Mouse (Mus musculus): Measurements from ENCODE around the gene Tns4. TPM values are rescaled to one million over a fixed set of nuclear protein-coding genes. Genes with fewer than 3 reads are reported as not detected.

Gene Tns4
- polyA plus RNA-seq, 1 experiment from 2014 or later = 0.67 TPM

DNA sequence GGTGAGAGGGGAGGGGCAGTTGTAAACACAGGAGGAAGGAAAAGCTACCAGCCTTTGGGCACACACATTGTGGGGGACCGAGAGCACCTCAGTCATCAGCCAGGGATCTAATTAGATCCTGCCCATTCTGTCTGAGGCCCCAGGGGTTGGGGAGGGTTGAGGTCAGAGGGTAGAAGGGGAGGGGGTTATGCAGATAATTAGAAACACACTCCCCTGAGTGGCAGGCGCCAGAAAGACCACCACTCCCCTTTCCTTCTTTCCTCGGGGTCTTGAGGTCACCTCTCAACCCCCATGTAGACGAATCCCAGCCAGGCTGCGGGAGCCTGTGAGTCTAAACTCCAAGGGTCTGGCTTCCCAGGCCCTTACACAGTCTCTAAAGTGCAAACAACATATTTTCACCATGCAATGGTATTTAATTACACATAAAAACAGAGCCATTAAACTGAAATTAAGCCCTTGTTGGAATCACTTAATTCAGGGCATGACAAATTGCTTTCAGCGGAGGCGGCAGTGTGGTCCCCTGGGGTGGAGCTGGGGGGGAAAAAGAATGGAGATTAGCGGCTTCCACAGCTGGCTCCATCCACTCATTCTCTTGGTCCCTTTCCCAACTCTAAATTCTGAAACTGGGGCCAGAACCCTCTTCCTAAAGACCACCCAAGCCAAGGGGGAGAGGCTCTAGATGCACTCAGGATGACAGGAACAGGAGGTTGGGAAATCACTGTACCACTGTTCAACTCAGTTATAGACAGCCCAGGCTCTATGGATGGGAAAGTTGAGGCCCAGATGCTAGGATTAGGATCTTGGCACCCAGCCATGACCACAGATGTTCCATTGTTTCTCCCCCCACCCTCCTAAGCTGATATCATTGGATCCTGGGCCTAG, 33.3 kb downstream of the Tns4 start:
- Histone ChIP-seq H3K27me3 (ENCODE audit: insufficient read depth, poor library complexity, severe bottlenecking) (no peaks in the 10 kb centered on the region), H3K4me3 (no peak overlapping the region; the same call in 1 of the 2 replicates), H3K27ac (peak overlapping the region; percentile 69), H3K36me3 (peaks cover 28% of the 10 kb centered on the region), H3K4me1 (replicated peaks) (peaks cover 33% of the 10 kb centered on the region), H3K9me3 (peaks cover 4% of the 10 kb centered on the region; the same call in 1 of the 2 replicates)
- 3% methylated on average over 8 of the region's 8 CpGs for WGBS
- DNase-seq (ENCODE audit: low spot score) = peak; percentile 65

DNA sequence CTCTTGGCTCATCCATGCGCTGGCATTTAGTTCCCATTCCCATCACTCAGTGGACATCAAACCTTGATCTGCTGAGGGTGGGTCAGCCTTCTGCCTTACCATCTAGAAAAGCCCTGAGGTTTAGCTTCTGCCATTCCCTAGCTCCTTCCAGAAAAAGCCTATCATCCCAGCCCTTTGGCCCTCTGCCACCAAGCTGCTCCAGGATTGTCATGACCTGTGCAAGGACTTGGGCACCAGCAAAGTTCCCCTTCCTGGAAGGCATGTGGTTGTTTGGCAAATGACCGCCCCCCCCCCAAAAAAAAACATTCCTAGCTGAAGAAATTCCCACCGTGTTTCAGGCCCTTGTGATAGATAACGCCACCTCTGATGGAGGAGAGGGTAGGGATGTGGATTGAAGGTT, 34.0 kb downstream of the Tns4 start:
- H3K9me3 ChIP-seq = peaks cover 4% of the 10 kb centered on the region; the same call in 1 of the 2 replicates
- peaks cover 35% of the 10 kb centered on the region for H3K36me3 ChIP-seq
- DNase-seq (ENCODE audit: low spot score) = no peak
- no peak overlapping the region for H3K4me3 ChIP-seq
- 40% methylated on average over 4 of the region's 4 CpGs for WGBS
- no peaks in the 10 kb centered on the region for H3K27me3 ChIP-seq (ENCODE audit: insufficient read depth, poor library complexity, severe bottlenecking)
- H3K27ac ChIP-seq = peak overlapping the region; percentile 69
- peaks cover 26% of the 10 kb centered on the region for H3K4me1 ChIP-seq (replicated peaks)

DNA sequence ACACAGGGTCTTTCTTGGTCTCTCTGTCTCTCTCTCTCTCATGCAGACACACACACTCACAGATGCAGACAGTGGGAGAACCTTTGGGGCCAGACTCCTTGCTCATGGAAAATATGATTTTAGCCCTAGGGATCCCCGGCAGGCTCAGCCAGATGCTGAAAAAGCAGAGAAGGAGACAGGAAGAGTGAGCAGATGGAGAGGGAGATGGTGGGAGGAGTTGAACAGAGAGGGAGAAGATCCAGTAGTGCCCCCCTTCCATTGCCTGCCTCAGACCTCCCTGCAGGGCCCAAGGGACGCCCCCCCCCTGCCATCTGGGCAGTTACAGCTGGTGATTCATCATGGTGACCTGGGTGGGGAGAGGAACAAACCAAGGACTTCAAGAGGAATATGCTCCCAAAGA, 41.5 kb downstream of the Tns4 start:
- no peaks in the 10 kb centered on the region for H3K9me3 ChIP-seq
- peaks cover 56% of the 10 kb centered on the region for H3K4me1 ChIP-seq (replicated peaks)
- peaks cover 79% of the 10 kb centered on the region for H3K36me3 ChIP-seq
- no peaks in the 10 kb centered on the region for H3K27me3 ChIP-seq (ENCODE audit: insufficient read depth, poor library complexity, severe bottlenecking)
- peak overlapping the region; percentile 74 for H3K27ac ChIP-seq
- H3K4me3 ChIP-seq = no peak overlapping the region
- 78% methylated on average over 2 of the region's 2 CpGs for WGBS
- no peak for DNase-seq (ENCODE audit: low spot score)

DNA sequence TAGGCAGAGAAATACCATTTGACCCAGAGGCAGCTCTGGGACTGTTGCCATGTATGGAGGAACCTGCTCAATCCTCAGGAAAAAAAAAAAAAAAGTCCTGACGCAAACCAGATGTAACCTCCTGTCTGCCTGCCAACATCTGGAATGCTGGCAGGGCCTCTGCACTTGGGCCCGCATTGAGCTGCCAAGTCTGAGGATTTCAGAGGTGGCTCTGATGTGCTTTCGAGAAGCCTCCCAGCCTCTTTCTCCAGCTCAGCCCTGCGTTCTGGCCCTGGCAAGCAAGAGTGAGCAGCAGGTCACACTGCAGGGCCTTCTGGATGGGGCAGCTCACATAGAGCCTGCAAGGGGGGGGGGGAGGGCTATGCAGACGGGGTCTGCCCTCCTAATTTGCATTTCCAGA, 42.0 kb downstream of the Tns4 start:
- no peaks in the 10 kb centered on the region for H3K9me3 ChIP-seq
- H3K4me1 ChIP-seq (replicated peaks) = peaks cover 61% of the 10 kb centered on the region
- peaks cover 73% of the 10 kb centered on the region for H3K36me3 ChIP-seq
- peak overlapping the region; percentile 74 for H3K27ac ChIP-seq
- no peaks in the 10 kb centered on the region for H3K27me3 ChIP-seq (ENCODE audit: insufficient read depth, poor library complexity, severe bottlenecking)
- H3K4me3 ChIP-seq = no peak overlapping the region
- WGBS = 55% methylated on average over 5 of the region's 5 CpGs
- DNase-seq (ENCODE audit: low spot score) = no peak

DNA sequence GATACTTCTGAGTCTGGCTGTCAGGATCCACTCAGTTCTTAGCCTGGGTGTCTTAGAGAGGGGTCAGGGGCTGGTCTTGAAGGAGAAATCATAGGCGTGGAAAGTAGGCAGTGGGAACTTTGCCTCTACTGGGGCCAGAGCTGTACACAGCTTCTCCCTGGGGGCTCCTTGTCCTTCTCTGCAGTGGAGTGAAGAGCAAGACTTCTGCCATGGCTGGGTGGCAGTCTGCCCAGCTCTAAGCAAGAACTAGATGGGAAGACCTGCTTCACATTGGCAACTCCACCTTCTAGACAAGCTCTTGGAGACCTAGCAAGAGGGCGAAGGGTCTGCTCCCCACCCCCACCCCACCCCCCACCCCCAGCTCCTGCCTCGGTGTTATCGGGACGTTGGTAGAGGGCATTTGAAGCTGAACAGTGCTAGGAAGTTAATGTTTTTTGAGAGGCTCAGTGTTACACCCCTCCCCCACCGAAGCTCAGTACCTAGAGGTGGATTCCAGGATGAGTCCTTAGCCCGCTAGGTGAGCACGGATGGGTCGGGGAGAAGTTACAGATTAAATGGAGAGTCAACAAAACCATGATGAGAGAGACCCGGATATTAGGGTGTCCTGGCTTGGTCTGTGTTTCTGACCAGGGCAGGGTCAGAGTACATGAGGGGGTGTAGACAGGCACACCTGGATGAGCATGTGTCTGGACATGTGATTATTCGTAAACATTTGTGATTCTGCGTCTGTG, 43.8 kb downstream of the Tns4 start:
- Histone ChIP-seq H3K4me1 (replicated peaks) (peaks cover 78% of the 10 kb centered on the region), H3K4me3 (no peak overlapping the region), H3K36me3 (peaks cover 56% of the 10 kb centered on the region), H3K27ac (no peak overlapping the region), H3K9me3 (no peaks in the 10 kb centered on the region), H3K27me3 (ENCODE audit: insufficient read depth, poor library complexity, severe bottlenecking) (no peaks in the 10 kb centered on the region)
- 85% methylated on average over 12 of the region's 12 CpGs for WGBS
- no peak for DNase-seq (ENCODE audit: low spot score)

DNA sequence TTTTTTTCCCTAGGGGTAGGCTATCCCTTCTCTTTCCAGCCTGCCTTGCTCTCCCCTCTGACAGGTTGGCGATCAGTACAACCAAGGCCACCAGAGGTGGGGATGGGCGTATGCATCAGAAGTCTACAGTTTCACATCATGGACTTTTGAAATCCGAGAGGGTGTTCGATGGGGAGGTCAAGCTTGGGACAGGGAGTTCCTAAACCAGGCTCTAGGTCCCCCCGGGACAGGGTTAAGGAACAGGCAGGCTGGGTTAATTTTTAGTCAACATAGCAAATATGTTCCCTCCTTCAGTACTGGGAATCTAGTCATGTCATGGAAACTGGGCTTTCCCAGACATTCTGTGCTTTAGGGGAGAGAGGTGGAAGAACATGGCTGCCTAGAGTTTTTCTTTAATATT, 44.8 kb downstream of the Tns4 start:
- H3K27ac ChIP-seq = no peak overlapping the region
- WGBS = 80% methylated on average over 5 of the region's 5 CpGs
- 0 out of 2 replicates have a peak overlapping the region, but pooled peaks have one; percentile 80 for H3K4me3 ChIP-seq
- peaks cover 45% of the 10 kb centered on the region for H3K36me3 ChIP-seq
- H3K9me3 ChIP-seq = no peaks in the 10 kb centered on the region
- no peak for DNase-seq (ENCODE audit: low spot score)
- no peaks in the 10 kb centered on the region for H3K27me3 ChIP-seq (ENCODE audit: insufficient read depth, poor library complexity, severe bottlenecking)
- peaks cover 89% of the 10 kb centered on the region for H3K4me1 ChIP-seq (replicated peaks)

DNA sequence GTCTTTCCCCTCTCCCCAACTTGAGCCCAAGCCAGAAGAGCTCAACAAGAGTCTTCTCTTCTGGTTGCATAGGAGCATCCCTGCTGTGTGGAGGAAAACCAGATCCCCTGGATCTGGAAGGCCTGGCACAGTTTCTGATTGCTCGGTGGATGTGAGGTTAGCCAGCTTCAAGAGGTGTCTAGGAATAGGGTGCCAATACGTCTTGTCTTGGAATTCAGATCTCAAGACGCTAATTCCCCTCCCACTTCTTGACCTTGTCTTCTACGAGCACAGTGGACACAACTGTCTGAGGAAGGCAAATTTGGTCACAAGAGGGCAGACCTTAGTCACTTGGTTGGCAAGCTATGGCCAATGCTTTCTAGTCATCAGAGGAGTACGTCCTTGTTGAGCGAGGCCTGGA, 45.5 kb downstream of the Tns4 start:
- H3K36me3 ChIP-seq = peaks cover 39% of the 10 kb centered on the region
- H3K27ac ChIP-seq = no peak overlapping the region
- H3K27me3 ChIP-seq (ENCODE audit: insufficient read depth, poor library complexity, severe bottlenecking) = no peaks in the 10 kb centered on the region
- no peak for DNase-seq (ENCODE audit: low spot score)
- peak overlapping the region; percentile 80; the same call in 1 of the 2 replicates for H3K4me3 ChIP-seq
- peaks cover 88% of the 10 kb centered on the region for H3K4me1 ChIP-seq (replicated peaks)
- H3K9me3 ChIP-seq = no peaks in the 10 kb centered on the region
- WGBS = 78% methylated on average over 6 of the region's 6 CpGs

DNA sequence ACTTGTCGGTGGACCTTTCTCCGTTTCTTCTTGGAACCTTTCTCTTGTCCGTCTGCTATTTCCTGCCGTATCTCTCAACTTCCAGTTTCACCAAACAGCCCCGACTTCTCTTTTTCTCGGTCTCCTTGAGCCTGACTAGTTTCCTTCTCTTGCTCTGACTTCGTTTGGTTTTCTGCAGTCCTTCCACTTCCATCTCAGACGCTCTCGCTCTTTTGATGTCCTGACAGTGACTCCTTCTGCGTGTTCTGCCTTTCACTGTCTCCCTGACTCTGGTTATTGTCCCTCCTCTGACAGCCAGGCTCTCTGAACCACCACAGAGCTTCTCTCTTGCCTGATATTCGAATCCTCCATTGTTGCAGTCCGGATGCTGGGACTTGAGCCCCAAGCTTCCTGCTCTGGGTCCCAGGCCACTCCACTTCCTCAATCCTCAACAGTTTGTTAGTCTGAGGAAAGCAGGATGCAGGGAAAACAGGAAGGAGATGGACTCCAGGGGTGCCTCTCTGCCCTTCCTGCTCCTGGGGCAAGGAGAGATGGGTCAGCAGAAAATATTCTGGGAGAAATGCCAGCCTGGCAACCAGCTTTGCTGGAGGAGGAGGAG, 46.2 kb downstream of the Tns4 start:
- H3K4me1 ChIP-seq (replicated peaks) = peaks cover 85% of the 10 kb centered on the region
- H3K9me3 ChIP-seq = no peaks in the 10 kb centered on the region
- H3K27me3 ChIP-seq (ENCODE audit: insufficient read depth, poor library complexity, severe bottlenecking) = no peaks in the 10 kb centered on the region
- peak; percentile 22 for DNase-seq (ENCODE audit: low spot score)
- 54% methylated on average over 12 of the region's 12 CpGs for WGBS
- H3K36me3 ChIP-seq = peaks cover 32% of the 10 kb centered on the region
- peak overlapping the region; percentile 80 for H3K4me3 ChIP-seq
- peak overlapping the region; percentile 98 for H3K27ac ChIP-seq

DNA sequence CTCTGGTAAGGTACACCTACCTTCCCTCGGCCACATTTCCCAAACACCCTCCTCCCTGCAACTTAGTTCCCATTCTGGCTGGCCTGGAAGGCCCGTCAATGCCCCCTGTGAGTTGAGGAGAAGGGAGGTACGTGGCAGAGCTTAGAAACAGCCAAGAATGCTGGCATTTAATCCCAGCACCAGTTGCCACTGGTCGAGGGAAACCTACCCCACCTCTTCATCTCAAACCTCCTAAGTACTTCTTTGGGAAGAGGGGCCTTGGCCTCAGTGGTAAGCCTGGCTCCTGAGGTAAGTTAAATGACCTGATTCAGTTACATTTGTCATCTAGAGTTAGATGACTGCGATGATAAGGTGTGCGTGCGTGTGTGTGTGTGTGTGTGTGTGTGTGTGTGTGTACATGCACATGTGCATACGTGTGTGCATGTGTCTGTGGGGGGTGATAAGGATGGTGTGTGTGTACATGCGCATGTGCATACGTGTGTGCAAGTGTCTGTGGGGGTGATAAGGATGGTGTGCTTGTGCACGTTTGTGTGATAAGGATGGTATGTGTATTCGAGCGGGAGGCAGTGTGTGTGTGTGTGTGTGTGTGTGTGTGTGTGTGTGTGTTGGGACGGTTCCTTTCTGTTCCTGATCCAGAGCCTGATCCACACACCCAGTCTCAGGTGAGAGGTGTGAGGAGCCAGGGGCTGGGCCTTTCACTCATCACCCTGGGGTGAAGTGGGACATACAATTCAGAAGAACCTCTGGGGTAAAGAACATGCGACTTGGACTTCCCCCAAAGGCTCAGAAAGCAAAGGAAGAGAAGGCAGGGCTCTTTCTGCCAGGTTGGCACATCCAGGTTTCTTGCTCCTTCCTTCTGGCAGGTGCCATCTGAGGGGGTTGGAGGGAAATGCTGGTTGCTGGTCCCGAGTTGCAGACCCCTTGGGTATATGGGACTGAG, 47.0 kb downstream of the Tns4 start:
- Histone ChIP-seq H3K27me3 (ENCODE audit: insufficient read depth, poor library complexity, severe bottlenecking) (no peaks in the 10 kb centered on the region), H3K4me1 (replicated peaks) (peaks cover 82% of the 10 kb centered on the region), H3K36me3 (peaks cover 23% of the 10 kb centered on the region), H3K9me3 (no peaks in the 10 kb centered on the region), H3K4me3 (peak overlapping the region; percentile 80), H3K27ac (peak overlapping the region; percentile 98)
- DNase-seq (ENCODE audit: low spot score) = no peak
- 52% methylated on average over 16 of the region's 16 CpGs for WGBS

DNA sequence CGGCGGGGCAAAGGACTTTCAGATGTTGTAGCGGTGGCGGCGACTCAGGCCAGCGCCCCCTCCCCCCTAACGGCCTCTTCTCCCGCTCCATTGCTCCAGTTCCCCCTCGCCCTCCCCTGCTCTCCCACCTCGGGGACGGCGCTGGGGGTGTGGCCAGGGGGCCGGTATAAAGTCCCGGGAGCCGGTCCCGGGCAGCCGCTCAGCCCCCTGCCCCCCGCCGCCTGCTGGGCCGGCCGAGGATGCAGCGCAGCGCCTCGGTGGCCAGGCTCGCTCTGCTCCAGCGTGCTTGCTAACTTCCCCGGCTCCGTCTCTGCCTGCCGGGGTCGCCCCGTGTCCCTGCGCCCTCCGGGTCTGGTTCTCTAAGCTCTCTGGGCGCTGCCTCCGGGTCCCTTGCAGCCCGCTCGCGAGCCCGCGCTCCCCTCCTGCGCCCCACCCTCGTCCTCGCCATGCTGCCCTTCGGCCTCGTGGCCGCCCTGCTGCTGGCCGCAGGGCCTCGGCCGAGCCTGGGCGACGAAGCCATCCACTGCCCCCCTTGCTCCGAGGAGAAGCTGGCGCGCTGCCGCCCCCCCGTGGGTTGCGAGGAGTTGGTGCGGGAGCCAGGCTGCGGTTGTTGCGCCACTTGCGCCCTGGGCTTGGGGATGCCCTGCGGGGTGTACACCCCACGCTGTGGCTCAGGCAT, 47.9 kb downstream of the Tns4 start, which contains the start of gene Igfbp4:
TSS of gene Igfbp4 (plus strand) at position 194 of the 679 bp plus-strand sequence.
- WGBS = under 1% methylated on average over 63 of the region's 63 CpGs
- no peaks in the 10 kb centered on the region for H3K9me3 ChIP-seq
- peaks cover 23% of the 10 kb centered on the region for H3K36me3 ChIP-seq
- peak; percentile 86 for DNase-seq (ENCODE audit: low spot score)
- peak within 1 kb of the TSS; percentile 80 for H3K4me3 ChIP-seq
- H3K4me1 ChIP-seq (replicated peaks) = peaks cover 75% of the 10 kb centered on the region
- peak within 1 kb of the TSS; percentile 98 for H3K27ac ChIP-seq
- no peaks in the 10 kb centered on the region for H3K27me3 ChIP-seq (ENCODE audit: insufficient read depth, poor library complexity, severe bottlenecking)

DNA sequence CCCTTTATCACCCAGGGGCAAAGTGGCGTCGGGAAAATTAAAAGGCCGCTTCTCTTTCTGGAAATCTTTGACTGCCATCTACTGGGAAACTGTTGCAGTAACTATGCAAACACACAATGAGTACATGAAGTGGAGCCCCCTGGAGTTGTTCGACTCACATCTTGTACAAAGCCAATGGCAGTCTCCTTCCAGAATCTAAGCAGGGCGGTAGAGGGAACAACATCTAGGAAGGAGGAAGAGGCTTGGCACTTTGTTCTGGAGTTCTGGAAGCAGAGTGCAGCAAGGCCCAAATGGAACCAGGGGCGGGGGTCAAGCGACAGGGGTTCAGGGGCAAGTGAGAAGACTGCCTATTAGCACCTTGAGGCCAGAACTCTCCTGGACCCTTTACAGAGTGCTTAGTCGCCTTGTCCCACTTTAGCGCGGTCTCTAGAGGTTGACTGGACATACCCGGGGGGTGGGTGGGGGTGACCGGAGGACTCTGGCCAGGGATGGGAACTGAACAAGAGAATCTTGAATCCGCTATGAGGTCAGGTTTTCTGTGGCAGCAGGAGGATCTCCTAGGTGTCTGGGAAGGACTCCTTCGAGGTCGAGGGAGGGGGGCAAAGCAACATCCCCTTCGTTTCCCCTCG, 48.6 kb downstream of the Tns4 start:
- Histone ChIP-seq H3K27me3 (ENCODE audit: insufficient read depth, poor library complexity, severe bottlenecking) (no peaks in the 10 kb centered on the region), H3K36me3 (peaks cover 20% of the 10 kb centered on the region), H3K4me1 (replicated peaks) (peaks cover 74% of the 10 kb centered on the region), H3K9me3 (no peaks in the 10 kb centered on the region), H3K4me3 (peak overlapping the region; percentile 80), H3K27ac (peak overlapping the region; percentile 98)
- 1% methylated on average over 17 of the region's 17 CpGs for WGBS
- peak; percentile 69 for DNase-seq (ENCODE audit: low spot score)

All from hindbrain, embryonic 10.5 days (tissue).